Mouse (Mus musculus) lung, adult 2 months (tissue): ENCODE results near the gene Cldn13.

Experiments used
- CTCF ChIP-seq: fragments of 200-500 bp; IDR thresholded peaks from 2 replicates; pipeline ENCODE4 v1.5.1; 2011; ENCODE audit warnings: mild to moderate bottlenecking, low read length, control low read depth; ENCODE audit not compliant: insufficient read depth
- POLR2A ChIP-seq: fragments of 200-500 bp; IDR thresholded peaks from 2 replicates; pipeline ENCODE4 v1.6.1; 2011; ENCODE audit warnings: low read depth, mild to moderate bottlenecking, control low read depth, low read length, borderline replicate concordance; ENCODE audit errors: extremely low read depth

- 0 out of 2 replicates have a peak, but pooled peaks have one; percentile 8 for TF ChIP-seq CTCF
- TF ChIP-seq POLR2A: no peak
Observed at GRCm38 (mm10) chr5:134892717-134893116, 22.6 kb downstream of the Cldn13 start.
